In genomic region chr2:131980866-131981265, GRCm38 (mm10) we compare ENCODE assay signal across 9 mouse cellular contexts. TPM values are rescaled to one million over a fixed set of nuclear protein-coding genes. Genes with fewer than 3 reads are reported as not detected.
DNase-seq lines count a peak whose midpoint lies in the region; ATAC-seq and TF ChIP-seq lines count a peak whose summit lies in the region.
"Had no signal": no experiment of that assay in that cellular context is flagged by ENCODE, and none has a peak within 500 bp of the region (broad histone marks: within the 10 kb centered on the region; RNA-seq: fewer than 3 reads in every experiment).

No protein-coding gene starts in this region.

- DNase-seq in liver, postnatal 0 days = no peak
- DNase-seq in embryonic facial prominence, embryonic 11.5 days (ENCODE audit: low spot score) = peak; percentile 30
- DNase-seq in heart, postnatal 0 days (ENCODE audit: low spot score) = peak; percentile 61
- DNase-seq in natural killer cell, adult 2 months (ENCODE audit: low spot score in 2 of 2) = no peak
- DNase-seq in thymus, postnatal 25 days = no peak
- DNase-seq in forebrain, embryonic 14.5 days (ENCODE audit: low spot score) = no peak

- H3K9me3 ChIP-seq in liver, postnatal 0 days (ENCODE audit: low read length) = no peaks in the 10 kb centered on the region
- 0 out of 2 replicates have a peak, but pooled peaks cover 7% of the 10 kb centered on the region for H3K9me3 ChIP-seq in liver, embryonic 12.5 days (replicated peaks)
- H3K9me3 ChIP-seq in embryonic facial prominence, embryonic 11.5 days (replicated peaks; ENCODE audit: control insufficient read depth, low read length) = no peaks in the 10 kb centered on the region
- peaks cover 4% of the 10 kb centered on the region; the same call in 1 of the 2 replicates for H3K9me3 ChIP-seq in heart, postnatal 0 days (replicated peaks; ENCODE audit: control insufficient read depth, low read length)
- no peaks in the 10 kb centered on the region for H3K9me3 ChIP-seq in limb, embryonic 15.5 days
- no peaks in the 10 kb centered on the region for H3K9me3 ChIP-seq in forebrain, embryonic 14.5 days (replicated peaks; ENCODE audit: control insufficient read depth, low read length)
- H3K9me3 ChIP-seq: neural tube, embryonic 13.5 days had no signal

- no peaks in the 10 kb centered on the region for H3K27me3 ChIP-seq in liver, postnatal 0 days (ENCODE audit: insufficient read depth, low read length)
- 0 out of 2 replicates have a peak, but pooled peaks cover 3% of the 10 kb centered on the region for H3K27me3 ChIP-seq in liver, embryonic 12.5 days (replicated peaks)
- no peaks in the 10 kb centered on the region for H3K27me3 ChIP-seq in embryonic facial prominence, embryonic 11.5 days (ENCODE audit: control insufficient read depth, insufficient read depth, low read length)
- H3K27me3 ChIP-seq in heart, postnatal 0 days (ENCODE audit: control insufficient read depth, insufficient read depth, low read length) = no peaks in the 10 kb centered on the region
- no peaks in the 10 kb centered on the region for H3K27me3 ChIP-seq in limb, embryonic 15.5 days
- H3K27me3 ChIP-seq in forebrain, embryonic 14.5 days (replicated peaks; ENCODE audit: control insufficient read depth, insufficient read depth, low read length) = no peaks in the 10 kb centered on the region
- H3K27me3 ChIP-seq: neural tube, embryonic 13.5 days had no signal

- H3K4me2 ChIP-seq in liver, postnatal 0 days (ENCODE audit: low read depth, low read length) = no peak overlapping the region
- H3K4me2 ChIP-seq in liver, embryonic 12.5 days = no peak overlapping the region
- H3K4me2 ChIP-seq in embryonic facial prominence, embryonic 11.5 days (ENCODE audit: low read depth, low read length) = no peak overlapping the region
- H3K4me2 ChIP-seq in heart, postnatal 0 days (ENCODE audit: low read depth, low read length) = peak overlapping the region; percentile 29; the same call in 1 of the 2 replicates
- no peak overlapping the region for H3K4me2 ChIP-seq in limb, embryonic 15.5 days
- no peak overlapping the region for H3K4me2 ChIP-seq in forebrain, embryonic 14.5 days (ENCODE audit: low read length)
- H3K4me2 ChIP-seq: neural tube, embryonic 13.5 days had no signal

- H3K36me3 ChIP-seq in liver, postnatal 0 days (replicated peaks; ENCODE audit: insufficient read depth, low read length) = no peaks in the 10 kb centered on the region
- no peaks in the 10 kb centered on the region for H3K36me3 ChIP-seq in liver, embryonic 12.5 days
- no peaks in the 10 kb centered on the region for H3K36me3 ChIP-seq in embryonic facial prominence, embryonic 11.5 days (replicated peaks; ENCODE audit: control insufficient read depth, insufficient read depth, low read depth, low read length)
- no peaks in the 10 kb centered on the region for H3K36me3 ChIP-seq in heart, postnatal 0 days (replicated peaks; ENCODE audit: control insufficient read depth, insufficient read depth, low read length)
- H3K36me3 ChIP-seq in limb, embryonic 15.5 days = no peaks in the 10 kb centered on the region
- H3K36me3 ChIP-seq in forebrain, embryonic 14.5 days (ENCODE audit: control insufficient read depth, insufficient read depth, low read length) = no peaks in the 10 kb centered on the region
- H3K36me3 ChIP-seq: neural tube, embryonic 13.5 days had no signal

- no peak overlapping the region for H3K4me3 ChIP-seq in liver, postnatal 0 days (ENCODE audit: low read depth, low read length)
- no peak overlapping the region for H3K4me3 ChIP-seq in liver, embryonic 12.5 days
- H3K4me3 ChIP-seq in embryonic facial prominence, embryonic 11.5 days (ENCODE audit: low read depth, low read length) = no peak overlapping the region
- no peak overlapping the region for H3K4me3 ChIP-seq in heart, postnatal 0 days (ENCODE audit: low read depth, low read length)
- H3K4me3 ChIP-seq in limb, embryonic 15.5 days = no peak overlapping the region
- H3K4me3 ChIP-seq in forebrain, embryonic 14.5 days (ENCODE audit: low read depth, low read length) = no peak overlapping the region
- H3K4me3 ChIP-seq: neural tube, embryonic 13.5 days had no signal

- WGBS in liver, postnatal 0 days (ENCODE audit: insufficient replicate concordance) = 26% methylated on average over 9 of the region's 9 CpGs
- WGBS in liver, embryonic 12.5 days (ENCODE audit: insufficient replicate concordance) = 13% methylated on average over 9 of the region's 9 CpGs
- WGBS in embryonic facial prominence, embryonic 11.5 days = 42% methylated on average over 9 of the region's 9 CpGs
- 11% methylated on average over 9 of the region's 9 CpGs for WGBS in heart, postnatal 0 days
- WGBS in limb, embryonic 15.5 days = 43% methylated on average over 9 of the region's 9 CpGs
- 45% methylated on average over 9 of the region's 9 CpGs for WGBS in forebrain, embryonic 14.5 days

- no peak for TF ChIP-seq CTCF in liver, postnatal 0 days (IDR thresholded peaks at IDR 0.05; ENCODE audit: low read depth)
- TF ChIP-seq CTCF in heart, postnatal 0 days (IDR thresholded peaks at IDR 0.05; ENCODE audit: low read depth) = no peak

- ATAC-seq in liver, postnatal 0 days = no peak
- no peak for ATAC-seq in liver, embryonic 12.5 days
- no peak for ATAC-seq in embryonic facial prominence, embryonic 11.5 days (replicated peaks; ENCODE audit: insufficient number of reproducible peaks, low FRiP score, low TSS enrichment, low read depth)
- ATAC-seq in heart, postnatal 0 days (ENCODE audit: insufficient read depth, low read depth) = peak; percentile 90
- peak; percentile 56; the same call in 1 of the 2 replicates for ATAC-seq in limb, embryonic 15.5 days (ENCODE audit: insufficient number of reproducible peaks, low FRiP score, low TSS enrichment, low read depth)
- ATAC-seq in forebrain, embryonic 14.5 days = no peak

- TF ChIP-seq EP300 in liver, postnatal 0 days (IDR thresholded peaks at IDR 0.05; ENCODE audit: low read depth) = no peak
- TF ChIP-seq EP300 in heart, postnatal 0 days (IDR thresholded peaks at IDR 0.05; ENCODE audit: low read depth) = peak; percentile 92

- 0 out of 2 replicates have a peak overlapping the region, but pooled peaks have one; percentile 16 for H3K9ac ChIP-seq in liver, postnatal 0 days (replicated peaks)
- no peak overlapping the region for H3K9ac ChIP-seq in liver, embryonic 12.5 days
- H3K9ac ChIP-seq in embryonic facial prominence, embryonic 11.5 days (replicated peaks; ENCODE audit: low read length) = no peak overlapping the region
- H3K9ac ChIP-seq in heart, postnatal 0 days (replicated peaks; ENCODE audit: low read depth, low read length) = 0 out of 2 replicates have a peak overlapping the region, but pooled peaks have one; percentile 14
- no peak overlapping the region for H3K9ac ChIP-seq in limb, embryonic 15.5 days
- no peak overlapping the region for H3K9ac ChIP-seq in forebrain, embryonic 14.5 days (ENCODE audit: low read length)
- H3K9ac ChIP-seq: neural tube, embryonic 13.5 days had no signal

- H3K27ac ChIP-seq in liver, postnatal 0 days (ENCODE audit: low read depth) = no peak overlapping the region
- no peak overlapping the region for H3K27ac ChIP-seq in liver, embryonic 12.5 days
- no peak overlapping the region for H3K27ac ChIP-seq in embryonic facial prominence, embryonic 11.5 days (replicated peaks; ENCODE audit: low read depth, low read length)
- H3K27ac ChIP-seq in heart, postnatal 0 days (ENCODE audit: low read depth) = peak overlapping the region; percentile 67
- H3K27ac ChIP-seq in limb, embryonic 15.5 days = 0 out of 2 replicates have a peak overlapping the region, but pooled peaks have one; percentile 27
- no peak overlapping the region for H3K27ac ChIP-seq in forebrain, embryonic 14.5 days (ENCODE audit: low read depth, low read length)

- no peaks in the 10 kb centered on the region for H3K4me1 ChIP-seq in liver, postnatal 0 days (ENCODE audit: insufficient read depth)
- no peaks in the 10 kb centered on the region for H3K4me1 ChIP-seq in liver, embryonic 12.5 days
- H3K4me1 ChIP-seq in embryonic facial prominence, embryonic 11.5 days (ENCODE audit: control insufficient read depth, insufficient read depth, low read length) = no peaks in the 10 kb centered on the region
- peaks cover 8% of the 10 kb centered on the region for H3K4me1 ChIP-seq in heart, postnatal 0 days (ENCODE audit: control insufficient read depth, insufficient read depth)
- H3K4me1 ChIP-seq in limb, embryonic 15.5 days = no peaks in the 10 kb centered on the region
- no peaks in the 10 kb centered on the region for H3K4me1 ChIP-seq in forebrain, embryonic 14.5 days (ENCODE audit: control insufficient read depth, insufficient read depth, low read length)
- H3K4me1 ChIP-seq: neural tube, embryonic 13.5 days had no signal

RNA-seq across cellular contexts. Expression of gene Prnd, which starts 30.2 kb away (rescaled TPM):
- polyA plus RNA-seq in liver, postnatal 0 days (2015; fragmentation: Nextera tagmentation; extraction: Ambion mirVana) = 0.40 and 0.47 TPM in 2 replicates
- polyA plus RNA-seq in liver, embryonic 12.5 days (2016; fragmentation: Nextera tagmentation; extraction: Ambion mirVana) = 0.41 and 0.84 TPM in 2 replicates
- 15.1 and 15.6 TPM in 2 replicates for polyA plus RNA-seq in embryonic facial prominence, embryonic 11.5 days (2014; fragmentation: Nextera tagmentation; extraction: Ambion mirVana)
- 8.1 and 9.5 TPM in 2 replicates for total RNA-seq in heart, postnatal 0 days (2014; rRNA removed; ENCODE audit: low replicate concordance)
- 16.6 and 18.6 TPM in 2 replicates for polyA plus RNA-seq in heart, postnatal 0 days (2015; fragmentation: Nextera tagmentation; extraction: Ambion mirVana)
- polyA plus RNA-seq in limb, embryonic 15.5 days (2015; fragmentation: Nextera tagmentation; extraction: Ambion mirVana) = 49.7 and 54.0 TPM in 2 replicates
- polyA plus RNA-seq in forebrain, embryonic 14.5 days (2014; fragmentation: Nextera tagmentation; extraction: Ambion mirVana) = 13.6 and 14.1 TPM in 2 replicates

RNA-seq across cellular contexts. Expression of gene Rassf2, which starts 49.2 kb away (rescaled TPM):
- polyA plus RNA-seq in liver, postnatal 0 days (2015; fragmentation: Nextera tagmentation; extraction: Ambion mirVana) = 1.9 and 3.0 TPM in 2 replicates
- polyA plus RNA-seq in liver, embryonic 12.5 days (2016; fragmentation: Nextera tagmentation; extraction: Ambion mirVana) = 3.1 and 3.5 TPM in 2 replicates
- polyA plus RNA-seq in embryonic facial prominence, embryonic 11.5 days (2014; fragmentation: Nextera tagmentation; extraction: Ambion mirVana) = 9.5 and 10.3 TPM in 2 replicates
- total RNA-seq in heart, postnatal 0 days (2014; rRNA removed; ENCODE audit: low replicate concordance) = 3.7 and 5.2 TPM in 2 replicates
- 2.6 and 2.7 TPM in 2 replicates for polyA plus RNA-seq in heart, postnatal 0 days (2015; fragmentation: Nextera tagmentation; extraction: Ambion mirVana)
- 16.2 and 18.4 TPM in 2 replicates for polyA plus RNA-seq in limb, embryonic 15.5 days (2015; fragmentation: Nextera tagmentation; extraction: Ambion mirVana)
- 17.9 and 20.3 TPM in 2 replicates for polyA plus RNA-seq in forebrain, embryonic 14.5 days (2014; fragmentation: Nextera tagmentation; extraction: Ambion mirVana)

Comparison
In these comparisons a context has a peak if more than half of its experiments do, and no peak if none do; other contexts are left out.
1. H3K9ac ChIP-seq: peak in liver, postnatal 0 days (single experiment) and heart, postnatal 0 days (single experiment); none in liver, embryonic 12.5 days (single experiment), embryonic facial prominence, embryonic 11.5 days (single experiment), limb, embryonic 15.5 days (single experiment) and forebrain, embryonic 14.5 days (single experiment).
2. ATAC-seq: peak in heart, postnatal 0 days (single experiment) and limb, embryonic 15.5 days (single experiment); none in liver, postnatal 0 days (single experiment), liver, embryonic 12.5 days (single experiment), embryonic facial prominence, embryonic 11.5 days (single experiment) and forebrain, embryonic 14.5 days (single experiment).
3. DNase-seq: peak in embryonic facial prominence, embryonic 11.5 days (single experiment) and heart, postnatal 0 days (single experiment); none in liver, postnatal 0 days (single experiment), natural killer cell, adult 2 months (0 of 2), thymus, postnatal 25 days (single experiment) and forebrain, embryonic 14.5 days (single experiment).
4. H3K27ac ChIP-seq: peak in heart, postnatal 0 days (single experiment) and limb, embryonic 15.5 days (single experiment); none in liver, postnatal 0 days (single experiment), liver, embryonic 12.5 days (single experiment), embryonic facial prominence, embryonic 11.5 days (single experiment) and forebrain, embryonic 14.5 days (single experiment).